Comparison of ENCODE assay signal across 9 mouse cellular contexts in the genomic region with DNA sequence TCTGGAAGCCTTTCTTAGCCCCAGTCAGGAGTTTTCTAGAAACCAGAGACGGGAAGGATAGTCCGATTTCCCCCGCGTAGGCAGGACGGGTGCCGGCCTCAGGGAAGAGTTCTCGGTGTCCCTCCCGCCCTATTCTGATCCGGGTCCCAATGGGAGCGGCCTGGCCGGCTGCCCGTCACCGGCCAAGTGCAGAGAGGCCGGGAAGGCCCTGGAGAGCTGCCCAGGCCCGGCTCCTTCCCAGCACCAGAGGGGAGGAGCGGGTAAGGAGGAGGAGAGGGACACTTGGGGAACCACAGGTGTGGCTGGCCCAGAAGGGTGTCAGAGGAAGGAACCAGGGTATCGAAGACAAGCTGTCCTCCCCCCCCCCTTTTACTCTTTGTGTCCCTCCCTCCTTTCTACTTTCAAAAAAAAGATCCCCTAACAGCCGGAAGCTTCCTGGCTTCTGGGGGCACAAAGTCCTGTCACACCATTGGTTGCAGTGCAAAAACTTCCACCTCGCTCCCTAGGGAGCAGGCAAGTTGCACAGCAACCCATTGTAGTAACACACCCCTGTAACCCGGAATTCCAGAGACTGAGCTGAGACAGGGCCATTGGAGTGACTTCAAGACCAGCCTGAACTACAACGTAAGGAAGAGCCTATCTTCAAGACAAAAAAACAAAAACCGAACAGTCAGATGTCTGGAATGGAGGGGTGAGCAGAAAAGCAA. TPM values are rescaled to one million over a fixed set of nuclear protein-coding genes. Genes with fewer than 3 reads are reported as not detected.
DNase-seq lines count a peak whose midpoint lies in the region; ATAC-seq and TF ChIP-seq lines count a peak whose summit lies in the region.
"Had no signal": no experiment of that assay in that cellular context is flagged by ENCODE, and none has a peak within 500 bp of the region (broad histone marks: within the 10 kb centered on the region; RNA-seq: fewer than 3 reads in every experiment).

No protein-coding gene starts in this region.

- DNase-seq in spleen, adult 2 months (ENCODE audit: low read depth in 1 of 2, low spot score in 2 of 2): peak in 1 of 2 experiments; percentile 61
- DNase-seq in spleen, postnatal 14 days (ENCODE audit: low spot score in 2 of 2): no peak
- DNase-seq in cerebellum, postnatal 25 days: peak; percentile 76 to 85
- peak; percentile 86 for DNase-seq in heart, adult 8-10 months (ENCODE audit: low spot score)
- peak; percentile 92 for DNase-seq in kidney, adult 18-20 months
- peak; percentile 88 for DNase-seq in lung, adult 2 months

- ATAC-seq in inflammation-experienced regulatory T-cells, adult 6 months: no peak

- no peak for TF ChIP-seq POLR2A in spleen, adult 2 months (IDR thresholded peaks at IDR 0.05; ENCODE audit: low read depth, low read length)
- peak; percentile 38; the same call in 1 of the 2 replicates for TF ChIP-seq POLR2A in lung, adult 2 months (IDR thresholded peaks at IDR 0.05; ENCODE audit: borderline replicate concordance, extremely low read depth, low read depth, low read length)
- no peak for TF ChIP-seq POLR2A in small intestine, adult 2 months (IDR thresholded peaks at IDR 0.05; ENCODE audit: low read depth, low read length)

- TF ChIP-seq CTCF in spleen, adult 2 months (IDR thresholded peaks at IDR 0.05; ENCODE audit: extremely low read depth, insufficient read depth, insufficient read length, insufficient replicate concordance): no peak
- no peak for TF ChIP-seq CTCF in lung, adult 2 months (IDR thresholded peaks at IDR 0.05; ENCODE audit: insufficient read depth, low read length)
- TF ChIP-seq CTCF in small intestine, adult 2 months (IDR thresholded peaks at IDR 0.05; ENCODE audit: extremely low read depth, insufficient read length, insufficient replicate concordance, low read depth, low read length): no peak

- peaks cover 28% of the 10 kb centered on the region for H3K4me1 ChIP-seq in spleen, adult 2 months (ENCODE audit: control insufficient read depth, insufficient read depth, insufficient read length)
- H3K4me1 ChIP-seq in lung, adult 2 months (ENCODE audit: control insufficient read depth, insufficient read depth, low read length): peaks cover 3% of the 10 kb centered on the region; the same call in 1 of the 2 replicates
- peaks cover 12% of the 10 kb centered on the region for H3K4me1 ChIP-seq in small intestine, adult 2 months (ENCODE audit: control insufficient read depth, insufficient read depth, insufficient read length, low read length)

- H3K36me3 ChIP-seq in spleen, adult 2 months (ENCODE audit: control insufficient read depth, insufficient read depth, low read length): peaks cover 22% of the 10 kb centered on the region
- no peaks in the 10 kb centered on the region for H3K36me3 ChIP-seq in small intestine, adult 2 months (ENCODE audit: control insufficient read depth, insufficient read depth, low read length)

- H3K4me3 ChIP-seq in spleen, adult 2 months (ENCODE audit: extremely low read depth, insufficient read depth, insufficient read length): no peak overlapping the region; the same call in 1 of the 2 replicates
- no peak overlapping the region for H3K4me3 ChIP-seq in lung, adult 2 months (replicated peaks; ENCODE audit: extremely low read depth, low read depth, low read length)
- peak overlapping the region; percentile 35 for H3K4me3 ChIP-seq in small intestine, adult 2 months (ENCODE audit: low read depth, low read length)

- H3K27me3 ChIP-seq in spleen, adult 2 months (ENCODE audit: control insufficient read depth, insufficient read depth, low read length): no peaks in the 10 kb centered on the region
- no peaks in the 10 kb centered on the region for H3K27me3 ChIP-seq in small intestine, adult 2 months (ENCODE audit: control insufficient read depth, insufficient read depth, low read length)

- H3K27ac ChIP-seq in spleen, adult 2 months (ENCODE audit: insufficient read depth, low read length): peak overlapping the region; percentile 62
- H3K27ac ChIP-seq in small intestine, adult 2 months (ENCODE audit: insufficient read depth, low read depth, low read length): peak overlapping the region; percentile 67
- H3K27ac ChIP-seq: liver, embryonic 14.5 days had no signal

- 35% methylated on average over 22 of the region's 22 CpGs for WGBS in spleen, adult 2 months
- WGBS in lung, adult 2 months: 8% methylated on average over 22 of the region's 22 CpGs
- WGBS in small intestine, adult 2 months: 4% methylated on average over 22 of the region's 22 CpGs

RNA-seq across cellular contexts. Expression of a gene that starts 0.8 kb away (rescaled TPM):
- polyA plus RNA-seq in spleen, adult 2 months (2012; rRNA removed): 1.2 and 1.4 TPM in 2 replicates
- total RNA-seq in heart, adult 8-10 months (2022): 10 to 100 TPM; 14.6 to 21.4 (median 17.7) TPM
- 1.0 and 10.5 TPM in 2 replicates for polyA plus RNA-seq in lung, adult 2 months (2012; rRNA removed)
- 0.13 TPM in 2 replicates for polyA plus RNA-seq in small intestine, adult 2 months (2012; rRNA removed)
- not detected for polyA plus RNA-seq in inflammation-experienced regulatory T-cells, adult 6 months (2017; shearing (Covaris generic))
- polyA plus RNA-seq: liver, embryonic 14.5 days had no signal

RNA-seq across cellular contexts. Expression of a gene that starts 6.6 kb away (rescaled TPM):
- 285 and 365 TPM in 2 replicates for polyA plus RNA-seq in spleen, adult 2 months (2012; rRNA removed)
- 1 to 10 TPM in 1 of 4 experiments, under 1 TPM in 3; 0.13 to 1.3 (median 0.27) TPM for total RNA-seq in heart, adult 8-10 months (2022)
- polyA plus RNA-seq in lung, adult 2 months (2012; rRNA removed): 11.2 and 11.7 TPM in 2 replicates
- polyA plus RNA-seq in small intestine, adult 2 months (2012; rRNA removed): 8.6 and 18.7 TPM in 2 replicates
- polyA plus RNA-seq in inflammation-experienced regulatory T-cells, adult 6 months (2017; shearing (Covaris generic)): 1 to 10 TPM in 1 of 3 experiments, under 1 TPM in 2; 0.17 to 2.1 (median 0.86) TPM

RNA-seq across cellular contexts. Expression of a gene that starts 23.4 kb away (rescaled TPM):
- polyA plus RNA-seq in spleen, adult 2 months (2012; rRNA removed): 118 and 121 TPM in 2 replicates
- total RNA-seq in heart, adult 8-10 months (2022): 10 to 100 TPM; 13.4 to 15.9 (median 14.9) TPM
- polyA plus RNA-seq in lung, adult 2 months (2012; rRNA removed): 34.3 and 38.3 TPM in 2 replicates
- 27.3 and 46.9 TPM in 2 replicates for polyA plus RNA-seq in small intestine, adult 2 months (2012; rRNA removed)
- 10 to 100 TPM; 21.0 to 32.4 (median 21.4) TPM for polyA plus RNA-seq in inflammation-experienced regulatory T-cells, adult 6 months (2017; shearing (Covaris generic))

RNA-seq across cellular contexts. Expression of a gene that starts 28.5 kb away (rescaled TPM):
- polyA plus RNA-seq in spleen, adult 2 months (2012; rRNA removed): 162 and 211 TPM in 2 replicates
- total RNA-seq in heart, adult 8-10 months (2022): 10 to 100 TPM; 42.6 to 56.6 (median 45.5) TPM
- polyA plus RNA-seq in lung, adult 2 months (2012; rRNA removed): 194 and 216 TPM in 2 replicates
- 174 and 295 TPM in 2 replicates for polyA plus RNA-seq in small intestine, adult 2 months (2012; rRNA removed)
- polyA plus RNA-seq in inflammation-experienced regulatory T-cells, adult 6 months (2017; shearing (Covaris generic)): 10 to 100 TPM; 43.0 to 52.2 (median 49.9) TPM

RNA-seq across cellular contexts. Expression of a gene that starts 28.9 kb away (rescaled TPM):
- polyA plus RNA-seq in spleen, adult 2 months (2012; rRNA removed): 5.1 and 7.3 TPM in 2 replicates
- total RNA-seq in heart, adult 8-10 months (2022): 1 to 10 TPM; 2.5 to 6.7 (median 3.3) TPM
- 9.5 and 10.3 TPM in 2 replicates for polyA plus RNA-seq in lung, adult 2 months (2012; rRNA removed)
- polyA plus RNA-seq in small intestine, adult 2 months (2012; rRNA removed): 0.88 and 2.0 TPM in 2 replicates
- polyA plus RNA-seq in inflammation-experienced regulatory T-cells, adult 6 months (2017; shearing (Covaris generic)): 1 to 10 TPM; 2.7 to 5.2 (median 3.9) TPM

Comparison
In these comparisons a context has a peak if more than half of its experiments do, and no peak if none do; other contexts are left out.
1. DNase-seq: peak in cerebellum, postnatal 25 days (2 of 2), heart, adult 8-10 months (single experiment), kidney, adult 18-20 months (single experiment) and lung, adult 2 months (single experiment); none in spleen, postnatal 14 days (0 of 2).
2. RNA of a gene that starts 6.6 kb away (polyA plus RNA-seq): 285 to 365 TPM in spleen, adult 2 months; 8.6 to 18.7 TPM in small intestine, adult 2 months, 11.2 to 11.7 TPM in lung, adult 2 months and 0.17 to 2.1 TPM in inflammation-experienced regulatory T-cells, adult 6 months; every median in the first group is over 10 times any median in the second.